Mouse (Mus musculus) cerebellum, adult 2 months (tissue): ENCODE results near the gene Aqp6.

Source experiments
- CTCF ChIP-seq: fragments of 200-500 bp; IDR thresholded peaks from 2 replicates; pipeline ENCODE4 v1.5.1; 2011; ENCODE audit warnings: low read depth, mild to moderate bottlenecking, control low read depth, low read length, moderate library complexity, borderline replicate concordance; ENCODE audit not compliant: insufficient read depth
- POLR2A ChIP-seq: fragments of 200-500 bp; IDR thresholded peaks from 2 replicates; pipeline ENCODE4 v1.6.1; 2011; ENCODE audit warnings: low read length, control low read depth, borderline replicate concordance; ENCODE audit not compliant: insufficient read depth

- TF ChIP-seq CTCF (no peak), POLR2A (no peak)
Measured at GRCm38 (mm10) chr15:99553767-99554166, 47.4 kb upstream of the Aqp6 start.
